Mouse (Mus musculus): ENCODE results near the gene Gm43638. TPM values are rescaled to one million over a fixed set of nuclear protein-coding genes. Genes with fewer than 3 reads are reported as not detected.

The Gm43638 gene
- polyA plus RNA-seq, 1 experiment from 2014 or later = not detected

Other genes with a start within 250 kb of the Gm43638 start
- gene Ugt2b37, start 232.0 kb downstream of the Gm43638 start, polyA plus RNA-seq (2015; fragmentation: Nextera tagmentation; extraction: Ambion mirVana) = not detected in 2 replicates
- not detected in 2 replicates for gene Ugt2a3, start 149.6 kb downstream of the Gm43638 start, polyA plus RNA-seq (2015; fragmentation: Nextera tagmentation; extraction: Ambion mirVana)
- not detected in 2 replicates for gene Ugt2b38, start 62.6 kb downstream of the Gm43638 start, polyA plus RNA-seq (2015; fragmentation: Nextera tagmentation; extraction: Ambion mirVana)
- not detected in 2 replicates for gene Ugt2a2, start 4.5 kb downstream of the Gm43638 start, polyA plus RNA-seq (2015; fragmentation: Nextera tagmentation; extraction: Ambion mirVana)
- not detected in 2 replicates for gene Ugt2a1, start 4.1 kb upstream of the Gm43638 start, polyA plus RNA-seq (2015; fragmentation: Nextera tagmentation; extraction: Ambion mirVana)
- gene Sult1b1, start 51.4 kb upstream of the Gm43638 start, polyA plus RNA-seq (2015; fragmentation: Nextera tagmentation; extraction: Ambion mirVana) = 0.26 TPM in 1 of 2 replicates, not detected in the other
- gene Sult1d1, start 82.2 kb upstream of the Gm43638 start, polyA plus RNA-seq (2015; fragmentation: Nextera tagmentation; extraction: Ambion mirVana) = 0.25 TPM in 1 of 2 replicates, not detected in the other
- gene Sult1e1, start 104.8 kb upstream of the Gm43638 start, polyA plus RNA-seq (2015; fragmentation: Nextera tagmentation; extraction: Ambion mirVana) = not detected in 2 replicates
- not detected in 2 replicates for gene Csn1s1, start 179.4 kb upstream of the Gm43638 start, polyA plus RNA-seq (2015; fragmentation: Nextera tagmentation; extraction: Ambion mirVana)
- gene Csn2, start 212.8 kb upstream of the Gm43638 start, polyA plus RNA-seq (2015; fragmentation: Nextera tagmentation; extraction: Ambion mirVana) = 0.11 and 0.75 TPM in 2 replicates

Data from heart, embryonic 16.5 days (tissue).